Mouse (Mus musculus) liver, embryonic 14.5 days (tissue): ENCODE measurements around the gene Trhr2.

Experiments
- CTCF ChIP-seq: IDR thresholded peaks from 2 replicates; pipeline ENCODE4 v1.5.1; 2016; ENCODE audit warnings: antibody characterized with exemption, low read depth, control low read depth
- EP300 ChIP-seq: IDR thresholded peaks from 2 replicates; pipeline ENCODE4 v1.6.1; 2016; ENCODE audit warnings: antibody characterized with exemption, low read depth

GRCm38 (mm10) chr8:122325196-122325595, 35.4 kb downstream of the Trhr2 start:
- no peak for TF ChIP-seq CTCF
- no peak for TF ChIP-seq EP300
